Mouse (Mus musculus): ENCODE data around the gene Crygc. TPM values are rescaled to one million over a fixed set of nuclear protein-coding genes. Genes with fewer than 3 reads are reported as not detected.
A peak's percentile ranks its signal among the peaks of the same experiment; 100 is the strongest.
"Not testable (repeated sequence)": the region's sequence is repeated elsewhere in the genome, so short reads cannot be mapped to it uniquely, and the experiment has no call there.

Crygc gene
- total RNA-seq, 4 experiments from 2014 or later = not detected

- no peak for DNase-seq (ENCODE audit: low spot score)
Observed at GRCm38 (mm10) chr1:65063352-65063751, 10.1 kb downstream of the Crygc start, which contains the start of gene Crygd. TSS of gene Crygd (minus strand) at chr1:65063452.

DNA sequence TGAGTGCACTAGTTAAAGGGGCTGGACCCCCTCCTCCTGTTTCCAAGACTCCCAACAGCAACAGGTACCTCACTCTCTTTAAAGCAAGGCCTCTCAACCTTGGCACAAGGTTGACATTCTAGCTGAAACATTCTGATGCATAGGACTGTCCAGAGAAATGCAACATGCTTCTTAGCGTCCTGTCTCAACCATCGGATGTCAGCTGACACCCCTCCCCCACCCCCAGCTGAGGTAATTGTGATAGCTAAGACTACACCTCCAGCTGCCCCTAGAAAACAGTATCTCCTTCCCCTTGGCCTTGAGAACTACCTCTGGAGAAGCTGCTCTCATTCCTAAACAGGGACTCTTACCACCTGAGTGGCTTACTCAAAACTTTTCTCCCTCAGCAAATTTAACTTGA, 21.3 kb downstream of the Crygc start:
- DNase-seq (ENCODE audit: low spot score) = no peak

DNA sequence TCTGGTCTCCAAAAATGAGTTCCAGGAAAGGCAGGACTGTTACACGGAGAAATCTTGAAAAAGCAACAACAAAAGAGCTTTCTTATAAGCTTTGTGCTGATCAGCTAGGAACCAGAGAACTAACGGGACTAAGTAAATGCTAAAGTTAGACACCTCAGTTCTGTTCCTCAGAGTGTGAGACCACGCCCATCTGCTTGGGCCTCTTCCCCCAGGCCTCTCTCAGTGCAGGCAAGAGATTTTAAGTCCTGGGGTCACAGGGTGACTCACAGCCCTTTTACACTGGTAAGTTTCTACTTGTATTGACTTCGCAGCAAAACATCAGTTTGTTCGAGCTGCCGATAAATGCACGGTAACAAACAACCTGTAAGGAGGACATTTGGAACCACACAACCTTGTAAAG, 21.8 kb downstream of the Crygc start:
- no peak for DNase-seq (ENCODE audit: low spot score)

DNA sequence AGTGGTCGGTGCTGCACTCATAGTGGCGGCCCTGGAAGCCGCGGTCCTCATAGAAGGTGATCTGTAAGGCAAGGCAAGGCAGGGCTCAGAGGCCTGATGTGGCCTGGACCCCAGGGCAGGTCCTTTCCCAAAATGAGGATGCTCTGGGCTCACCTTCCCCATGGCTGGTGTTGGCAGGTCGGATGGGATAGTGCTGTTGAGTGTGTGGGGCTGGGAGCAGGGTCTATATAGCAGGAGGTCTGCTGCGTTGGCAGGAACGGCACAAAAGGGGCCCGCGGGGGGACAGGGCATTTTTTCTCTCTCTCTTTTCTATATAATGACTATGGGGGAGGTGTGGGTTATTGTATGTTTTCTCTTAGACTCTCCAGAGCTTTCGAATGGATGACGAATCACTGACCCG, 22.5 kb downstream of the Crygc start, which contains the start of gene Cryge:
Gene Cryge, minus strand, starts transcription at position 198 of the 400 bp plus-strand sequence.
- DNase-seq (ENCODE audit: low spot score) = not testable (repeated sequence)

DNA sequence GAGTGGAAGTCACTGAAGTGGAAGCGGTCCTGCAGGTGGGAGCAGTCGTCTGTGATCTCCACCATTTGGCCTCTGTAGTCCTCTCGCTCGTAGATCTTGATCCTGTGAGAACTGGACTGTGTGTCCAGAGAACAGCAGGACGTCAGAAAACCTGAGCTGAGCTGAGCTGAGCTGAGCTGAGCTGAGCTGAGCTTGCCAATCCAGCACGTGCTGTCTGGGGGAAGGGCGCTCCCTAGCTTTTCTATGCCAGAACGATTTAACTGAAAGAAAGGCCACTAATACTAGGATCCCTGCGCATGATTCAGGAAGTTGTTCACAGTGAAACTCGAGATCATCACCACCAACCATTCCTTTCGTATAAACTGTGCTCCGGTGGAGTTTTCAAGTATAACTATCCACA, 24.7 kb downstream of the Crygc start:
- DNase-seq (ENCODE audit: low spot score) = no peak

GRCm38 (mm10) chr1:65046401-65047109, 26.9 kb downstream of the Crygc start:
- DNase-seq (ENCODE audit: low spot score) = peak; percentile 19

DNA sequence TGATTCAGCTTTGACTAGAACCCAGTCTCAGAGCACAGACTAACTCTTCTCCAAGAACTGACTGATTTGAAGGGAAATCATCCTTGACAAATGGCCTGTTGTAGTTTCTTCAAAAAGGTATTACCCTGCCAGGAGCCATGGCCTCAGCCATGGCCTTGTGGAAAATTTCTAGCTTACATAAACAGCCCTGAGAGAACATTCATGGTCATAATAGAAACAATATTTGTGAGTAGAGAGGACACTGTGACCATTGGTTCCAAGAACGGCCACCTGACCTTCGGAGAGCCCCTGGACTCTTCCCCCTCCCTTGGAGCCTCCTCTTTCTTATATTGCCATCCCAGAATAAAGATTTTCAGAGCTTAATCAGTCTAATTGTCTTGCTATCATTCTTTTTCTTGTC, 30.1 kb downstream of the Crygc start:
- DNase-seq (ENCODE audit: low spot score) = no peak

DNA sequence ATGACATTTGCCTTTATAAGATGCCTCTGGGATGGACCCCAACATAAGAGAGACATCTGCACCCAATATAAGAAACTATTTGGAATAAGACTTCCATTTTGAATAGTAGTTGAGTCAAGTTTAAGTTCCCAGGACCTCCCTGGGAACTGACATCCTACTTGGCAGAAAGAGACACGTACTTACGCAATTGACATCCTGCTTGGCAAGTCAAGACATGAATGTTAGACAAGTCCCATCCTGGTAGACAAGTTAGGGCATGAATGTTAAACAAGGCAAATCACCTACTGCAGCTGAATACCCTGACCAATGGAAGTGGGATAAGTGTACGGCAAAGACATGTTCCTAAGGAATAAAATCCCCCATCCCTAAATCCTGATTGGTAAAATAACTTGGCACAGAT, 31.7 kb downstream of the Crygc start:
- no peak for DNase-seq (ENCODE audit: low spot score)

- DNase-seq (ENCODE audit: low spot score) = no peak
Observed at GRCm38 (mm10) chr1:65040806-65041205, 32.7 kb downstream of the Crygc start.

DNA sequence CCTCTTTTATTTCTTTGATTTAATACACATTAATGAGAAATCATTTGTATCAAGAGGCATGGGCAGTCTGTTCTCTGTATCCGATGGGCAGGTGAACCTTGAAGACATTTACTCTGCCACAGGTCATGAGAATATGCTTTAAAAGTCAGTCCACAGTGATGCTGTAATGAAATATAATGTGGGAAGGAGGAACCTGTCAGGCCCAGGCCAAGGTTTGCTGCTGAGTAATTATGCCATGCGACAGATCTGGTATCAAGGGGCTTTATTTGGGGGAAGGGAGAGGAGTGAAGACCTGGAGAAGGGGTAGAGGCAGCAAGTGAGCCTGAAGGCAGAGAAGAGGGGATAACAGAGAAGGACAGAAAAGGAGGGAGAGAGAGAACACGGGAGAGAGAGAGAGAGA, 33.8 kb downstream of the Crygc start:
- DNase-seq (ENCODE audit: low spot score) = no peak

GRCm38 (mm10) chr1:65037542-65037941, 35.9 kb downstream of the Crygc start:
- DNase-seq (ENCODE audit: low spot score) = no peak

GRCm38 (mm10) chr1:65035513-65035912, 38.0 kb downstream of the Crygc start:
- DNase-seq (ENCODE audit: low spot score) = no peak

- no peak for DNase-seq (ENCODE audit: low spot score)
Observed at GRCm38 (mm10) chr1:65032641-65033040, 40.8 kb downstream of the Crygc start, which contains the start of gene Akr1cl. TSS of gene Akr1cl (minus strand) at chr1:65032759.

- DNase-seq (ENCODE audit: low spot score) = no peak
Observed at GRCm38 (mm10) chr1:65028206-65028605, 45.3 kb downstream of the Crygc start.

Other genes starting within 250 kb of the Crygc start
- gene Plekhm3, start 116.9 kb downstream of the Crygc start, total RNA-seq (2022) = 1 to 10 TPM; 7.0 to 9.0 (median 8.1) TPM
- under 1 TPM in 1 of 4 experiments, not detected in 3; 0.37 TPM for gene Akr1cl, start 40.9 kb downstream of the Crygc start, total RNA-seq (2022)
- not detected for gene Cryge, start 22.5 kb downstream of the Crygc start, total RNA-seq (2022)
- gene Crygd, start 10.2 kb downstream of the Crygc start, total RNA-seq (2022) = not detected
- not detected for gene Crygb, start 8.6 kb upstream of the Crygc start, total RNA-seq (2022)
- gene Cryga, start 29.7 kb upstream of the Crygc start, total RNA-seq (2022) = not detected
- gene Gm28845, start 45.9 kb upstream of the Crygc start, total RNA-seq (2022) = not detected
- gene D630023F18Rik, start 49.5 kb upstream of the Crygc start, total RNA-seq (2022) = not detected
- gene Idh1, start 112.8 kb upstream of the Crygc start, total RNA-seq (2022) = 100 to 1,000 TPM in 1 of 4 experiments, 10 to 100 TPM in 3; 65.2 to 106 (median 92.3) TPM
- 10 to 100 TPM in 1 of 4 experiments, 1 to 10 TPM in 3; 9.8 to 11.8 (median 9.9) TPM for gene Pikfyve, start 113.0 kb upstream of the Crygc start, total RNA-seq (2022)
- gene Pth2r, start 208.4 kb upstream of the Crygc start, total RNA-seq (2022) = not detected